Mouse (Mus musculus): ENCODE results near the gene Gdf11.

GRCm38 (mm10) chr10:128891296-128892094 is at the start of gene Gdf11:
- no peak for TF ChIP-seq CTCF (IDR thresholded peaks at IDR 0.05; ENCODE audit: low read depth, low read length)
- no peak for TF ChIP-seq POLR2A (IDR thresholded peaks at IDR 0.05; ENCODE audit: borderline replicate concordance, low read depth, low read length)

All from bone marrow macrophage, adult 2 months (primary cell).